Mouse (Mus musculus) MEL (cell line): Measurements from ENCODE around the gene Ncapg. TPM values are rescaled to one million over a fixed set of nuclear protein-coding genes. Genes with fewer than 3 reads are reported as not detected.

Experiments used
- DNase-seq: peaks from one replicate; pipeline ENCODE4 v3.0.0; 2011; ENCODE audit warnings: low read depth, low spot score
- H3K27ac ChIP-seq: 2 replicates; pipeline ENCODE4 v1.5.1; 2012; ENCODE audit warnings: low read depth, mild to moderate bottlenecking, control low read depth, low read length, moderate library complexity; ENCODE audit not compliant: control insufficient read depth
- H3K27me3 ChIP-seq, 2 experiments: fragments of 150-350 bp in 1 of 2; sonication (generic) in 1 of 2; 2 replicates each; pipeline ENCODE4 v1.6.1; 2012; ENCODE audit warnings: low read length in 2 of 2, mild to moderate bottlenecking in 2 of 2, improper control_type of control experiment in 1 of 2, moderate library complexity in 1 of 2; ENCODE audit not compliant: insufficient read depth in 2 of 2, control insufficient read depth in 1 of 2
- H3K36me3 ChIP-seq, 2 experiments: 2 replicates each; pipeline ENCODE4 v1.6.1; 2012 to 2014; ENCODE audit warnings: low read length in 2 of 2, improper control_type of control experiment in 1 of 2, inconsistent platforms in 1 of 2, mild to moderate bottlenecking in 1 of 2; ENCODE audit not compliant: insufficient read depth in 2 of 2, control insufficient read depth in 1 of 2
- H3K4me1 ChIP-seq, 2 experiments: fragments of 150-350 bp in 1 of 2; sonication (generic) in 1 of 2; 2 replicates each; pipeline ENCODE4 v1.6.1; 2012; ENCODE audit warnings: low read length in 2 of 2, improper control_type of control experiment in 1 of 2, mild to moderate bottlenecking in 1 of 2; ENCODE audit not compliant: insufficient read depth in 2 of 2, control insufficient read depth in 1 of 2
- H3K4me3 ChIP-seq, 2 experiments: fragments of 150-350 bp in 1 of 2; sonication (generic) in 1 of 2; 2 replicates each; pipeline ENCODE4 v1.5.1; 2012; ENCODE audit warnings: low read depth in 2 of 2, low read length in 2 of 2, mild to moderate bottlenecking in 2 of 2, moderate library complexity in 2 of 2, control low read depth in 1 of 2, improper control_type of control experiment in 1 of 2; ENCODE audit not compliant: control insufficient read depth in 1 of 2, insufficient read depth in 1 of 2
- H3K79me2 ChIP-seq: 2 replicates; pipeline ENCODE4 v1.6.1; 2012; ENCODE audit warnings: mild to moderate bottlenecking, low read length, moderate library complexity; ENCODE audit not compliant: control insufficient read depth, poor library complexity, insufficient read depth
- H3K9ac ChIP-seq: 2 replicates; pipeline ENCODE4 v1.6.1; 2012; ENCODE audit warnings: low read depth, mild to moderate bottlenecking, control low read depth, low read length, moderate library complexity; ENCODE audit not compliant: control insufficient read depth, poor library complexity, severe bottlenecking
- H3K9me3 ChIP-seq: fragments of 150-350 bp; sonication (generic); replicated peaks from 2 replicates; pipeline ENCODE4 v1.6.1; 2012; ENCODE audit warnings: mild to moderate bottlenecking, low read length, improper control_type of control experiment, moderate library complexity; ENCODE audit not compliant: insufficient read depth
- CHD1 ChIP-seq: IDR thresholded peaks from 2 replicates; pipeline ENCODE4 v1.6.1; 2012; ENCODE audit warnings: low read depth, mild to moderate bottlenecking, inconsistent platforms, low read length, improper control_type of control experiment
- CTCF ChIP-seq, 3 experiments: IDR thresholded peaks in 2 of 3; conservative IDR thresholded peaks in 1 of 3; 2 replicates each; pipeline ENCODE4 v1.5.1; 2011 to 2012; ENCODE audit warnings: low read length in 3 of 3, low read depth in 2 of 3, mild to moderate bottlenecking in 2 of 3, improper control_type of control experiment in 1 of 3, inconsistent platforms in 1 of 3, mixed read lengths in 1 of 3, moderate library complexity in 1 of 3; ENCODE audit not compliant: control insufficient read depth in 1 of 3, insufficient read depth in 1 of 3, poor library complexity in 1 of 3, severe bottlenecking in 1 of 3
- ELF1 ChIP-seq: IDR thresholded peaks from 2 replicates; pipeline ENCODE4 v1.6.1; 2014; ENCODE audit warnings: low read depth, mild to moderate bottlenecking, inconsistent platforms, low read length, improper control_type of control experiment, moderate library complexity
- EP300 ChIP-seq, 2 experiments: IDR thresholded peaks; 2 replicates each; pipeline ENCODE4 v1.6.1; 2011; ENCODE audit warnings: improper control_type of control experiment in 2 of 2, low read length in 2 of 2, low read depth in 1 of 2, mild to moderate bottlenecking in 1 of 2
- GATA1 ChIP-seq: IDR thresholded peaks from 2 replicates; pipeline ENCODE4 v1.6.1; 2011; ENCODE audit warnings: low read depth, low read length, improper control_type of control experiment
- MXI1 ChIP-seq: IDR thresholded peaks from 2 replicates; pipeline ENCODE4 v1.6.1; 2011; ENCODE audit warnings: mild to moderate bottlenecking, low read depth, low read length, improper control_type of control experiment
- MYC ChIP-seq: IDR thresholded peaks from 2 replicates; pipeline ENCODE4 v1.6.1; 2011; ENCODE audit warnings: low read depth, mild to moderate bottlenecking, low read length, improper control_type of control experiment, moderate library complexity
- NELFE ChIP-seq: IDR thresholded peaks from 2 replicates; pipeline ENCODE4 v1.6.1; 2011; ENCODE audit warnings: low read depth, low read length, improper control_type of control experiment
- POLR2AphosphoS2 ChIP-seq: IDR thresholded peaks from 2 replicates; pipeline ENCODE4 v1.6.1; 2011; ENCODE audit warnings: low read length, improper control_type of control experiment
- RCOR1 ChIP-seq: IDR thresholded peaks from 2 replicates; pipeline ENCODE4 v1.6.1; 2012; ENCODE audit warnings: low read depth, mild to moderate bottlenecking, inconsistent platforms, low read length, improper control_type of control experiment
- SIN3A ChIP-seq: IDR thresholded peaks from 2 replicates; pipeline ENCODE4 v1.6.1; 2012; ENCODE audit warnings: low read length, improper control_type of control experiment, inconsistent platforms
- TCF12 ChIP-seq: IDR thresholded peaks from 2 replicates; pipeline ENCODE4 v1.6.1; 2014; ENCODE audit warnings: low read depth, mild to moderate bottlenecking, inconsistent platforms, low read length, improper control_type of control experiment, moderate library complexity
- ZC3H11A ChIP-seq: IDR thresholded peaks from 2 replicates; pipeline ENCODE4 v1.6.1; 2012; ENCODE audit warnings: low read depth, mild to moderate bottlenecking, inconsistent platforms, low read length, improper control_type of control experiment
- polyA plus RNA-seq, 2 experiments: library from polyadenylated mRNA; stranded (reverse) in 1 of 2; unstranded in 1 of 2; fragments of >175 nt in 1 of 2; fragments of >200 nt in 1 of 2; gene quantifications; 2 replicates each; pipeline versions ENCODE4 v1.2.1 to v1.2.4; 2012; ENCODE audit warnings: low replicate concordance in 2 of 2, low read depth in 1 of 2; ENCODE audit not compliant: insufficient read length in 2 of 2, insufficient read depth in 1 of 2, missing spikeins in 1 of 2
- total RNA-seq: library from RNA; depleted of rRNA; stranded (reverse); fragments of 300-350 nt; gene quantifications from 2 replicates; pipeline ENCODE4 v1.2.3, GENCODE M21; 2012

Ncapg gene
- total and polyA plus RNA-seq, 3 experiments = 39.2 to 58.2 (median 52.6) TPM

GRCm38 (mm10) chr5:45670894-45671494 lies 1.3 kb downstream of the Ncapg start:
- Histone ChIP-seq H3K27me3 (no peaks in the 10 kb centered on the region), H3K36me3 (peaks cover 7 to 14% of the 10 kb centered on the region in 2 experiments), H3K4me3 (peak overlapping the region; percentile 32 to 77), H3K79me2 (peaks cover 17% of the 10 kb centered on the region), H3K9me3 (no peaks in the 10 kb centered on the region), H3K27ac (no peak overlapping the region), H3K4me1 (peaks cover 0 to 6% of the 10 kb centered on the region in 2 experiments; a peak in 2 of 4 replicates), H3K9ac (peak overlapping the region; percentile 86)
- peak; percentile 53 for TF ChIP-seq SIN3A
- TF ChIP-seq ZC3H11A = peak; percentile 7; the same call in 1 of the 2 replicates
- 0 out of 2 replicates have a peak, but pooled peaks have one; percentile 21 for TF ChIP-seq RCOR1
- TF ChIP-seq CHD1 = peak; percentile 95
- TF ChIP-seq EP300 (IDR thresholded peaks at IDR 0.05; ENCODE audit: low read depth in 1 of 2, low read length in 2 of 2) = peak; percentile 56 to 64; a peak in 3 of 4 replicates
- TF ChIP-seq POLR2AphosphoS2 = peak; percentile 57; the same call in 1 of the 2 replicates
- peak; percentile 28; the same call in 1 of the 2 replicates for TF ChIP-seq MXI1
- TF ChIP-seq ELF1 = no peak
- 0 out of 2 replicates have a peak, but pooled peaks have one; percentile 13 for TF ChIP-seq GATA1
- no peak for TF ChIP-seq MYC
- TF ChIP-seq TCF12 = 0 out of 2 replicates have a peak, but pooled peaks have one; percentile 9
- DNase-seq = peak; percentile 35

GRCm38 (mm10) chr5:45675032-45675431 lies 5.3 kb downstream of the Ncapg start:
- H3K36me3 ChIP-seq = peaks cover 21 to 25% of the 10 kb centered on the region in 2 experiments
- no peak for DNase-seq
- no peaks in the 10 kb centered on the region for H3K9me3 ChIP-seq
- no peak overlapping the region for H3K4me3 ChIP-seq
- TF ChIP-seq NELFE (no peak), ZC3H11A (no peak), CTCF (IDR thresholded peaks at IDR 0.05 in 2 of 3, conservative IDR thresholded peaks at IDR 0.05 in 1 of 3; ENCODE audit: control insufficient read depth in 1 of 3, insufficient read depth in 1 of 3, low read depth in 2 of 3, low read length in 3 of 3, poor library complexity in 1 of 3, severe bottlenecking in 1 of 3) (no peak), SIN3A (no peak)
- TF ChIP-seq, all 39 proteins: peak for 0
- H3K27me3 ChIP-seq = no peaks in the 10 kb centered on the region
- no peak overlapping the region for H3K27ac ChIP-seq
- no peak overlapping the region for H3K9ac ChIP-seq
- peaks cover 10% of the 10 kb centered on the region for H3K79me2 ChIP-seq
- H3K4me1 ChIP-seq = peaks cover 4 to 6% of the 10 kb centered on the region in 2 experiments

GRCm38 (mm10) chr5:45677639-45678038 lies 7.9 kb downstream of the Ncapg start:
- no peak overlapping the region for H3K4me3 ChIP-seq
- 0 out of 2 replicates have a peak, but pooled peaks cover 2% of the 10 kb centered on the region for H3K79me2 ChIP-seq
- peaks cover 0 to 4% of the 10 kb centered on the region in 2 experiments; a peak in 2 of 4 replicates for H3K4me1 ChIP-seq
- H3K27ac ChIP-seq = no peak overlapping the region
- H3K9ac ChIP-seq = no peak overlapping the region
- peaks cover 7 to 37% of the 10 kb centered on the region in 2 experiments for H3K36me3 ChIP-seq
- peak; percentile 64 for DNase-seq
- H3K9me3 ChIP-seq = no peaks in the 10 kb centered on the region
- TF ChIP-seq ZC3H11A = no peak
- peak; percentile 45; the same call in 1 of the 2 replicates for TF ChIP-seq ELF1
- 0 out of 2 replicates have a peak, but pooled peaks have one; percentile 2 for TF ChIP-seq GATA1
- no peaks in the 10 kb centered on the region for H3K27me3 ChIP-seq
